In genomic region chr2:170410677-170411489, GRCm38 (mm10) we compare ENCODE assay signal across 11 mouse cellular contexts. TPM values are rescaled to one million over a fixed set of nuclear protein-coding genes. Genes with fewer than 3 reads are reported as not detected.
A peak's percentile ranks its signal among the peaks of the same experiment; 100 is the strongest.
DNase-seq lines count a peak whose midpoint lies in the region; ATAC-seq and TF ChIP-seq lines count a peak whose summit lies in the region.
"Had no signal": no experiment of that assay in that cellular context is flagged by ENCODE, and none has a peak within 500 bp of the region (broad histone marks: within the 10 kb centered on the region; RNA-seq: fewer than 3 reads in every experiment).

No protein-coding gene starts in this region.

- no peak overlapping the region for H3K9ac ChIP-seq in liver, embryonic 11.5 days (ENCODE audit: low read depth, low read length)
- no peak overlapping the region for H3K9ac ChIP-seq in liver, postnatal 0 days (replicated peaks)
- H3K9ac ChIP-seq in embryonic facial prominence, embryonic 15.5 days, result no peak overlapping the region
- H3K9ac ChIP-seq in intestine, embryonic 16.5 days (ENCODE audit: low read depth, low read length), result no peak overlapping the region
- no peak overlapping the region for H3K9ac ChIP-seq in neural tube, embryonic 12.5 days
- H3K9ac ChIP-seq: liver, embryonic 15.5 days had no signal

- WGBS in liver, embryonic 11.5 days, result 22% methylated on average over 23 of the region's 23 CpGs
- WGBS in liver, postnatal 0 days (ENCODE audit: insufficient replicate concordance), result 30% methylated on average over 23 of the region's 23 CpGs
- WGBS in embryonic facial prominence, embryonic 15.5 days, result 21% methylated on average over 23 of the region's 23 CpGs
- WGBS in intestine, embryonic 16.5 days, result 27% methylated on average over 23 of the region's 23 CpGs
- 28% methylated on average over 23 of the region's 23 CpGs for WGBS in neural tube, embryonic 12.5 days

- TF ChIP-seq CTCF in liver, postnatal 0 days (IDR thresholded peaks at IDR 0.05; ENCODE audit: low read depth), result no peak

- no peaks in the 10 kb centered on the region for H3K9me3 ChIP-seq in liver, embryonic 11.5 days (ENCODE audit: control insufficient read depth, low read length)
- H3K9me3 ChIP-seq in liver, postnatal 0 days (ENCODE audit: low read length), result no peaks in the 10 kb centered on the region
- no peaks in the 10 kb centered on the region for H3K9me3 ChIP-seq in embryonic facial prominence, embryonic 15.5 days (replicated peaks)
- no peaks in the 10 kb centered on the region for H3K9me3 ChIP-seq in intestine, embryonic 16.5 days (ENCODE audit: control insufficient read depth, low read length)
- no peaks in the 10 kb centered on the region for H3K9me3 ChIP-seq in neural tube, embryonic 12.5 days
- H3K9me3 ChIP-seq: liver, embryonic 15.5 days had no signal

- H3K4me1 ChIP-seq in liver, embryonic 11.5 days (replicated peaks; ENCODE audit: control insufficient read depth, insufficient read depth, low read length), result no peaks in the 10 kb centered on the region
- H3K4me1 ChIP-seq in liver, postnatal 0 days (ENCODE audit: insufficient read depth), result no peaks in the 10 kb centered on the region
- peaks cover 21% of the 10 kb centered on the region; the same call in 1 of the 2 replicates for H3K4me1 ChIP-seq in embryonic facial prominence, embryonic 15.5 days
- H3K4me1 ChIP-seq in intestine, embryonic 16.5 days (ENCODE audit: control insufficient read depth, insufficient read depth, low read length), result no peaks in the 10 kb centered on the region
- H3K4me1 ChIP-seq in neural tube, embryonic 12.5 days, result peaks cover 24% of the 10 kb centered on the region
- H3K4me1 ChIP-seq: liver, embryonic 15.5 days had no signal

- DNase-seq in liver, embryonic 11.5 days (ENCODE audit: low spot score), result no peak
- no peak for DNase-seq in liver, postnatal 0 days
- no peak for DNase-seq in cerebellum, postnatal 25 days
- DNase-seq in spleen, postnatal 36 days (ENCODE audit: low spot score in 2 of 2), result no peak
- DNase-seq in B cell, adult 2 months, result no peak
- DNase-seq: kidney, postnatal 10 days had no signal

- H3K27ac ChIP-seq in liver, embryonic 11.5 days (ENCODE audit: low read depth, low read length), result no peak overlapping the region
- no peak overlapping the region for H3K27ac ChIP-seq in liver, postnatal 0 days (ENCODE audit: low read depth)
- no peak overlapping the region for H3K27ac ChIP-seq in embryonic facial prominence, embryonic 15.5 days (replicated peaks)
- no peak overlapping the region for H3K27ac ChIP-seq in intestine, embryonic 16.5 days (ENCODE audit: low read length)
- H3K27ac ChIP-seq in neural tube, embryonic 12.5 days, result no peak overlapping the region
- H3K27ac ChIP-seq: liver, embryonic 15.5 days had no signal

- H3K27me3 ChIP-seq in liver, embryonic 11.5 days (replicated peaks; ENCODE audit: control insufficient read depth, insufficient read depth, low read length), result peaks cover 26% of the 10 kb centered on the region
- H3K27me3 ChIP-seq in liver, postnatal 0 days (ENCODE audit: insufficient read depth, low read length), result peaks cover 3% of the 10 kb centered on the region; the same call in 1 of the 2 replicates
- no peaks in the 10 kb centered on the region; the same call in none of the 2 replicates for H3K27me3 ChIP-seq in embryonic facial prominence, embryonic 15.5 days
- H3K27me3 ChIP-seq in intestine, embryonic 16.5 days (replicated peaks; ENCODE audit: control insufficient read depth, insufficient read depth, low read length), result peaks cover 7% of the 10 kb centered on the region; the same call in 1 of the 2 replicates
- peaks cover 15% of the 10 kb centered on the region; the same call in 1 of the 2 replicates for H3K27me3 ChIP-seq in neural tube, embryonic 12.5 days (replicated peaks)

- H3K4me2 ChIP-seq in liver, embryonic 11.5 days, result peak overlapping the region; percentile 10
- no peak overlapping the region for H3K4me2 ChIP-seq in liver, postnatal 0 days (ENCODE audit: low read depth, low read length)
- H3K4me2 ChIP-seq in embryonic facial prominence, embryonic 15.5 days (replicated peaks), result peak overlapping the region; percentile 38
- H3K4me2 ChIP-seq in intestine, embryonic 16.5 days (ENCODE audit: low read depth, low read length), result no peak overlapping the region
- peak overlapping the region; percentile 50 for H3K4me2 ChIP-seq in neural tube, embryonic 12.5 days (replicated peaks)
- H3K4me2 ChIP-seq: liver, embryonic 15.5 days had no signal

- H3K36me3 ChIP-seq in liver, embryonic 11.5 days (ENCODE audit: control insufficient read depth, insufficient read depth, low read length), result no peaks in the 10 kb centered on the region
- H3K36me3 ChIP-seq in liver, postnatal 0 days (replicated peaks; ENCODE audit: insufficient read depth, low read length), result no peaks in the 10 kb centered on the region
- H3K36me3 ChIP-seq in embryonic facial prominence, embryonic 15.5 days, result no peaks in the 10 kb centered on the region
- no peaks in the 10 kb centered on the region for H3K36me3 ChIP-seq in intestine, embryonic 16.5 days (ENCODE audit: control insufficient read depth, insufficient read depth, low read length)
- H3K36me3 ChIP-seq in neural tube, embryonic 12.5 days, result no peaks in the 10 kb centered on the region
- H3K36me3 ChIP-seq: liver, embryonic 15.5 days had no signal

- no peak for TF ChIP-seq EP300 in liver, postnatal 0 days (IDR thresholded peaks at IDR 0.05; ENCODE audit: low read depth)

- H3K4me3 ChIP-seq in liver, embryonic 11.5 days (ENCODE audit: low read depth, low read length), result no peak overlapping the region
- H3K4me3 ChIP-seq in liver, postnatal 0 days (ENCODE audit: low read depth, low read length), result no peak overlapping the region
- peak overlapping the region; percentile 3; the same call in 1 of the 2 replicates for H3K4me3 ChIP-seq in embryonic facial prominence, embryonic 15.5 days (replicated peaks)
- peak overlapping the region; percentile 2; the same call in 1 of the 2 replicates for H3K4me3 ChIP-seq in intestine, embryonic 16.5 days (ENCODE audit: low read length)
- H3K4me3 ChIP-seq in neural tube, embryonic 12.5 days, result peak overlapping the region; percentile 20; the same call in 1 of the 2 replicates
- H3K4me3 ChIP-seq: erythroblast, embryonic 14.5 days; liver, embryonic 15.5 days had no signal

- ATAC-seq in liver, embryonic 11.5 days (replicated peaks; ENCODE audit: low FRiP score), result no peak
- no peak for ATAC-seq in liver, postnatal 0 days
- ATAC-seq in embryonic facial prominence, embryonic 15.5 days (ENCODE audit: insufficient number of reproducible peaks, low FRiP score, low TSS enrichment, low read depth), result no peak
- no peak for ATAC-seq in intestine, embryonic 16.5 days
- no peak for ATAC-seq in neural tube, embryonic 12.5 days (ENCODE audit: low FRiP score, low read depth)

RNA-seq across cellular contexts. Expression of gene Bcas1, which starts 16.8 kb away (rescaled TPM):
- polyA plus RNA-seq in liver, embryonic 11.5 days (2014; fragmentation: Nextera tagmentation; extraction: Ambion mirVana), result 6.1 and 7.5 TPM in 2 replicates
- polyA plus RNA-seq in liver, postnatal 0 days (2015; fragmentation: Nextera tagmentation; extraction: Ambion mirVana), result 0.48 and 1.5 TPM in 2 replicates
- 3.3 and 4.7 TPM in 2 replicates for polyA plus RNA-seq in embryonic facial prominence, embryonic 15.5 days (2015; fragmentation: Nextera tagmentation; extraction: Ambion mirVana)
- 9.5 and 12.1 TPM in 2 replicates for polyA plus RNA-seq in intestine, embryonic 16.5 days (2015; fragmentation: Nextera tagmentation; extraction: Ambion mirVana)
- polyA plus RNA-seq in neural tube, embryonic 12.5 days (2016; fragmentation: Nextera tagmentation; extraction: Ambion mirVana), result 8.9 and 12.8 TPM in 2 replicates

Comparison
In these comparisons a context has a peak if more than half of its experiments do, and no peak if none do; other contexts are left out.
1. H3K4me2 ChIP-seq: peak in liver, embryonic 11.5 days (single experiment), embryonic facial prominence, embryonic 15.5 days (single experiment) and neural tube, embryonic 12.5 days (single experiment); none in liver, postnatal 0 days (single experiment) and intestine, embryonic 16.5 days (single experiment).
2. H3K4me3 ChIP-seq: peak in embryonic facial prominence, embryonic 15.5 days (single experiment), intestine, embryonic 16.5 days (single experiment) and neural tube, embryonic 12.5 days (single experiment); none in liver, embryonic 11.5 days (single experiment) and liver, postnatal 0 days (single experiment).